Mouse (Mus musculus) heart, embryonic 12.5 days (tissue): ENCODE measurements around the gene Mef2c. TPM values are rescaled to one million over a fixed set of nuclear protein-coding genes. Genes with fewer than 3 reads are reported as not detected.
A peak's percentile ranks its signal among the peaks of the same experiment; 100 is the strongest.

Source experiments
- ATAC-seq: fragments of 200-750 bp; cut with Nextera tagmentation; 2 replicates; pipeline ENCODE4 v1.8.0; 2017; ENCODE audit warnings: moderate TSS enrichment, moderate library complexity; ENCODE audit not compliant: insufficient number of reproducible peaks, low FRiP score
- H3K27ac ChIP-seq: fragments of 300-500 bp; sonication (generic); 2 replicates; pipeline ENCODE4 v1.5.1; 2016; ENCODE audit warnings: mild to moderate bottlenecking, moderate library complexity; ENCODE audit not compliant: poor library complexity, severe bottlenecking
- H3K27me3 ChIP-seq: fragments of 300-500 bp; sonication (generic); replicated peaks from 2 replicates; pipeline ENCODE4 v1.6.1; 2016; ENCODE audit warnings: mild to moderate bottlenecking, moderate library complexity
- H3K36me3 ChIP-seq: fragments of 300-500 bp; sonication (generic); 2 replicates; pipeline ENCODE4 v1.6.1; 2016; ENCODE audit warnings: mild to moderate bottlenecking, moderate library complexity
- H3K4me1 ChIP-seq: fragments of 300-500 bp; sonication (generic); replicated peaks from 2 replicates; pipeline ENCODE4 v1.6.1; 2016; ENCODE audit warnings: mild to moderate bottlenecking
- H3K4me2 ChIP-seq: fragments of 300-500 bp; sonication (generic); 2 replicates; pipeline ENCODE4 v1.6.1; 2016; ENCODE audit warnings: mild to moderate bottlenecking, moderate library complexity
- H3K4me3 ChIP-seq: fragments of 300-500 bp; sonication (generic); 2 replicates; pipeline ENCODE4 v1.5.1; 2016; ENCODE audit warnings: mild to moderate bottlenecking
- H3K9ac ChIP-seq: fragments of 300-500 bp; sonication (generic); 2 replicates; pipeline ENCODE4 v1.6.1; 2016; ENCODE audit warnings: mild to moderate bottlenecking, moderate library complexity
- H3K9me3 ChIP-seq: fragments of 300-500 bp; sonication (generic); replicated peaks from 2 replicates; pipeline ENCODE4 v1.6.1; 2016; ENCODE audit warnings: mild to moderate bottlenecking, moderate library complexity
- WGBS: fragments of 180-500 bp; shearing (Covaris S2); methylation state at CpG from one replicate; pipeline ENCODE4 v1.1.7; 2016; 5-methylcytosine and 5-hydroxymethylcytosine counted together
- polyA plus RNA-seq: library from polyadenylated mRNA; unstranded; fragments of >200 nt; fragmentation: Nextera tagmentation; extraction: Ambion mirVana; gene quantifications from 2 replicates; pipeline ENCODE4 v1.2.1, GENCODE M21; 2016

Gene Mef2c
- polyA plus RNA-seq, 1 experiment from 2014 or later = 117 TPM

DNA sequence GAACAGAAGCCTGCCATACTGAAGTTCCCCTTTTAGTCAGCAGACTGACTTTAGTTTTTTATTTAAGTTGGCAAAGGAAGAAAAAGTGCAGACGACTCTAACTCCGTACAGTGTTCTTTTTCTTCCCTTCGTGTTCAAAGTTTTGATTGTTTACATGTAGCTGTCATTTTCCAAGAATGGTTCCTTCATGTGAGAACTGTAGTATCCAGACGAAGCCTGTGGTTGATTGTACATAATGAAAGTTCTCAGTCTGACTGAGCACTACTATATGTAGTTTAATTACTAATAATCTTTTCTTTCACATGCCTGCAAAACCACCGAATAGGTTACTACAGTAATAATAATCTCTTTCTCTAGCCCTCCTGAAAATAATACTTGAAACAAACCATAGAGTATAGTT lies 68.6 kb downstream of the Mef2c start:
- H3K4me1 ChIP-seq = peaks cover 31% of the 10 kb centered on the region
- 43% methylated on average over 5 of the region's 5 CpGs for WGBS

DNA sequence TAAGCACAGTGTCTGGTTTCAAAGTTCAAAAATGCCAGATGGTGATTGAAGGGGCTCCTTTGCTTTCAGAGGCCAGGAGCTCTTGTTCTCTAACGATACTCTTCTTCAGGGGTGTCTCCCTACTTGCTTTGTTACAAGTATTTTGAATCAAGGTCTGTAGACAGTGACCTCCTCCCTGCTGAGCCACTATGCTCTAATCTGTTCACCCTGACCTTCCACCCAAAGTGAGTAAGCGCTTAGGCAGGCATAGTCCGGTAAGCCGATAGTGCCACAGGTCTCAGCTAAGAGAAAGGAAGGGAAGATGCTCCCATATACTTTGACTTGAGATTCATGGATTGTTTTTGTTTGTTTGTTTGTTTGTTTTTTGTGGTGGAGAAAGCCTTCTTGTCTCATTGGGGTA lies 69.5 kb downstream of the Mef2c start:
- Histone ChIP-seq H3K9me3 (no peaks in the 10 kb centered on the region), H3K27ac (peak overlapping the region; percentile 68), H3K27me3 (no peaks in the 10 kb centered on the region), H3K9ac (no peak overlapping the region), H3K4me3 (no peak overlapping the region), H3K4me1 (peaks cover 27% of the 10 kb centered on the region), H3K4me2 (peak overlapping the region; percentile 16; the same call in 1 of the 2 replicates), H3K36me3 (peaks cover 8% of the 10 kb centered on the region; the same call in 1 of the 2 replicates)
- ATAC-seq = no peak; the same call in 1 of the 2 replicates
- WGBS = 21% methylated on average over 4 of the region's 4 CpGs

More for the DNA sequence above, 68.6 kb downstream of the Mef2c start:
- peak; percentile 18; the same call in 1 of the 2 replicates for ATAC-seq
- H3K36me3 ChIP-seq = peaks cover 8% of the 10 kb centered on the region; the same call in 1 of the 2 replicates
- H3K4me2 ChIP-seq = peak overlapping the region; percentile 41
- no peak overlapping the region for H3K4me3 ChIP-seq
- H3K9me3 ChIP-seq = no peaks in the 10 kb centered on the region
- H3K27ac ChIP-seq = peak overlapping the region; percentile 74
- 0 out of 2 replicates have a peak overlapping the region, but pooled peaks have one; percentile 4 for H3K9ac ChIP-seq
- no peaks in the 10 kb centered on the region for H3K27me3 ChIP-seq

DNA sequence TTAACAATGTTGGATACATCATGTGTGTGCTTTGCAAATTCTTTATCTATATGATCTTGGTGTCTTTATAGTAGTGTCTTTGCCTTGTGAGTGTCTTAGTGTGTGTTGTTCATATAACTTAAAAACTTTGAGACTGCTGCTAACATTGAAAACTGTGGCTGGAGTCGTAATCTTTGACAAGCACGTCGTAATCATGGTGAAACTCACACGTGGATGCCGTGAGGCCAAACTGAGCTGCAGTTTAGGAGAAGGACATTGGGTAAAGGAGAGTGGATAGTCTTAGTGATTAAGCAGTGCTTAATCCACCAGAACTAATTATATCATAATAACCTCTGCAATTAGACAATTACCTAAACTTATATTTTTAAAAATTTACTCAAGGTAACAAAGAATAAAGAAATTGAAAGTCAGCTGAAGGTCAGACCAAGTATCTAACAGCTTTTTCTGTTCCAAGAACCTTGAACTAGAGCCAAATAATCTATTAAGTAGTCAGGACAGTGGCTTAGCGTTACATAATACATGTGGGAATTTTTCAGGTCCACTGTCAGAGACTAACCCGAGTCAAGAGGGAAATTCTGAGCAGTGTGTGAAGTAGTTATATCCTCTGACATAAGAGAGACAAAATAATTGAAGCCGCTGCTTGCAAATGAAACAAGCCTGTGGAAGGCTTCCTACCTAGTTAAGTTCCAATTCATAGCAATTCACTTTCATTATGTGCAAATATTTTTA lies 70.2 kb downstream of the Mef2c start:
- H3K9me3 ChIP-seq = no peaks in the 10 kb centered on the region
- H3K4me2 ChIP-seq = no peak overlapping the region
- no peak overlapping the region for H3K9ac ChIP-seq
- no peak overlapping the region for H3K4me3 ChIP-seq
- 0 out of 2 replicates have a peak, but pooled peaks have one; percentile 27 for ATAC-seq
- peaks cover 8% of the 10 kb centered on the region; the same call in 1 of the 2 replicates for H3K36me3 ChIP-seq
- H3K4me1 ChIP-seq = peaks cover 20% of the 10 kb centered on the region
- no peaks in the 10 kb centered on the region for H3K27me3 ChIP-seq
- WGBS = 20% methylated on average over 8 of the region's 8 CpGs
- peak overlapping the region; percentile 68 for H3K27ac ChIP-seq

DNA sequence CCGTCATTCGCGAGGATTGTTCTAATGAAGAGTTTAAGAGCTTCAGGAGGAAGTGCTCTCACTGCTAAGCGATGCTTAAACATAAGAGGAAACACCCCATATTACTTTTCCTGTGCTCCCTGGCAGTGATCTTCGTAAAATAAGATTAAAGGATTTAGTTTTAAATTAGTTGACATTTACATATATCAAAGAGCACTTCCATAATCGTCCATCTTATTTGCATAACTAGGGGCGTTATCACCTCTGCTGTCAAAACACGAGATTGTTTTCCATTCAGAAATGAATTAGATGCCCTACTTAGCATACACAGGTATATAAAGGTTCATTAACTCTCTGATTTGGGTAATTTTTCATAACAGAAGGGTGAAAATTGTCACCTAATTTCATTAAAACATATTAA lies 71.0 kb downstream of the Mef2c start:
- 77% methylated on average over 8 of the region's 8 CpGs for WGBS
- no peak overlapping the region for H3K9ac ChIP-seq
- H3K27me3 ChIP-seq = no peaks in the 10 kb centered on the region
- no peak overlapping the region for H3K4me2 ChIP-seq
- no peak overlapping the region for H3K27ac ChIP-seq
- H3K4me1 ChIP-seq = peaks cover 23% of the 10 kb centered on the region
- H3K36me3 ChIP-seq = peaks cover 8% of the 10 kb centered on the region; the same call in 1 of the 2 replicates
- H3K9me3 ChIP-seq = no peaks in the 10 kb centered on the region
- H3K4me3 ChIP-seq = no peak overlapping the region
- ATAC-seq = no peak

DNA sequence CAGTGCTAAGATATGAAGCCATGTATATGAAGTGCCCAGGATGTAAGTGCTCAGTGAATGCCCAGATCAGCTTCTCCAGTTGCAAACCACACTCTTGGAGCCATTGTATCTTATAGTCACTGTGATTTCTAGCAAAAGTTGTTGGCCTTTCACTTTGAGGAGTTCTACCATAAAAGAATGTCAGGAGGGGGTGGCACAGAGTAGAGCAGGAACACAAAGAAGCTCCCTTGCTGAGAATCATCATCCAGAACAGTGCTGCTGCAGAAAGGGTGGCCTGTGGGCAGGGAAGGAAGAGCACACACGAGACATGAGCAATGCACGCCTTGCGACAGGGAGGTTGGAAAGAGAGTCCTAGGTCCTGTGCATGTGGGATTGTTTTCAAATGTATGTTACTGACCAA lies 75.6 kb downstream of the Mef2c start:
- H3K36me3 ChIP-seq = peaks cover 8% of the 10 kb centered on the region; the same call in 1 of the 2 replicates

DNA sequence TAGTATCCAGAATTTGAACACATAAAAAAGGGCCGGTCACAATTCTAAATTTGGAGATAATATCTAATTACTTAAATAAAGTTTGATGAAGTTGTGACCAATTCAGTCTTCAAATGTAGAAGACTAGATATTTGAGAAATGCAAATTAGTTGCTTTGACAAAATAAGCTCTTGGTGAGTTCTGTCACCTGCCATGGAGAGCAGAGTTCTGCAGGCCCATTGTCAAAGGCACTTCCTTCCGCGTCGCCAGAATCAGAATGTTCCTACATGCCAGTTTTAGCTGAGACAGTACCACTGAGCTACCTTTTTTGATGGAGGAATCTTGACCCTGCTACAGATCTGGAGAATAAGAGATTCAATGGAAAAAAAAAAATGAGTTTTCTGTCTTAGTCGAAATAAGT lies 77.0 kb downstream of the Mef2c start:
- 78% methylated on average over 5 of the region's 5 CpGs for WGBS

More for the DNA sequence above, 75.6 kb downstream of the Mef2c start:
- no peak for ATAC-seq
- no peak overlapping the region for H3K27ac ChIP-seq
- peaks cover 7% of the 10 kb centered on the region; the same call in 1 of the 2 replicates for H3K4me1 ChIP-seq
- no peaks in the 10 kb centered on the region for H3K9me3 ChIP-seq
- H3K4me2 ChIP-seq = no peak overlapping the region
- WGBS = 90% methylated on average over 3 of the region's 3 CpGs
- H3K9ac ChIP-seq = no peak overlapping the region
- no peaks in the 10 kb centered on the region for H3K27me3 ChIP-seq
- H3K4me3 ChIP-seq = no peak overlapping the region

DNA sequence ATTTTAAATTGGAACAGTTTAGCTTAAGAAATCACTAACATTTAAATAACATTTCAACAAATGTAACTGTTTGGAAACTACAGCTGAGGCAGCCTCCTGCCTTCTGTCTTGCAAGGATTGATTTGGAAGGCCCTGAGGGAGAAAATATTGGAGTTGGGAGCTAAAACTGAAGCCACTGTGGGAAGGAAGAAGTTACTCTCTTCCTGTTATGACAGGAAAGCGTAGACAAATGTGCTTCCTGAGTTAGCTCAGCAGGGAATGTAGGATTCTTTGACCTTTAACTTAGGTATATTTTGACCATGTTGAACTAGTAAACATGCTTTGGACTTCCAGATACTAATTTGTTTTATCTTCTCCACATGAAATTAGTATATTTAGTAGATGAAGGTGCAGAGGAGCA lies 78.7 kb downstream of the Mef2c start:
- H3K36me3 ChIP-seq = no peaks in the 10 kb centered on the region
- H3K4me3 ChIP-seq = no peak overlapping the region
- ATAC-seq = no peak
- H3K4me1 ChIP-seq = peaks cover 4% of the 10 kb centered on the region; the same call in 1 of the 2 replicates
- H3K27ac ChIP-seq = no peak overlapping the region
- H3K4me2 ChIP-seq = no peak overlapping the region
- H3K9ac ChIP-seq = no peak overlapping the region
- H3K9me3 ChIP-seq = no peaks in the 10 kb centered on the region
- 97% methylated on average over 1 of the region's 1 CpGs for WGBS
- H3K27me3 ChIP-seq = no peaks in the 10 kb centered on the region

More for the DNA sequence above, 77.0 kb downstream of the Mef2c start:
- Histone ChIP-seq H3K9me3 (no peaks in the 10 kb centered on the region), H3K4me3 (no peak overlapping the region), H3K4me2 (no peak overlapping the region), H3K9ac (no peak overlapping the region), H3K27ac (no peak overlapping the region), H3K4me1 (peaks cover 4% of the 10 kb centered on the region; the same call in 1 of the 2 replicates), H3K36me3 (peaks cover 4% of the 10 kb centered on the region; the same call in 1 of the 2 replicates), H3K27me3 (no peaks in the 10 kb centered on the region)
- no peak for ATAC-seq

DNA sequence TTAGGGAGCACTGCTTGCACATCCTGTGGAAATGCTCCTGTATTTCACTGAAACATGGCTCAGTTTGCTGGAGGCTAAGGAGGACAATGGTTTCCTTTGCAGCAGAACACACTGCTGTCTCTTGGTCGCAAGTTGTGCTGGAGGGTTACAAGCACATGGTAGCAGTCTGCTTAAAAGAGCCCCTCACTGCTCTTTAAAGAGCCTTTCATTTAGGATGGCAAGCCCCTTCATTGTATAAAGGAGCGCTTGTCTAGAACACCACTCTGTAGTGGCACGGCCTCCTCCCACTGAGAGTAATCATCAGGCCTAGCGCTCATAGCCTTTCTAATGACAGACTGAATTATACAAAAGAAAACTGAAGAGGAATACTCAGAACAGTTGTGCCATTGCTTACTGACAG lies 80.0 kb downstream of the Mef2c start:
- Histone ChIP-seq H3K4me3 (no peak overlapping the region), H3K27ac (no peak overlapping the region), H3K4me2 (no peak overlapping the region), H3K4me1 (peaks cover 4% of the 10 kb centered on the region; the same call in 1 of the 2 replicates), H3K36me3 (no peaks in the 10 kb centered on the region), H3K9me3 (no peaks in the 10 kb centered on the region), H3K9ac (no peak overlapping the region), H3K27me3 (no peaks in the 10 kb centered on the region)
- no peak for ATAC-seq
- 89% methylated on average over 4 of the region's 4 CpGs for WGBS

DNA sequence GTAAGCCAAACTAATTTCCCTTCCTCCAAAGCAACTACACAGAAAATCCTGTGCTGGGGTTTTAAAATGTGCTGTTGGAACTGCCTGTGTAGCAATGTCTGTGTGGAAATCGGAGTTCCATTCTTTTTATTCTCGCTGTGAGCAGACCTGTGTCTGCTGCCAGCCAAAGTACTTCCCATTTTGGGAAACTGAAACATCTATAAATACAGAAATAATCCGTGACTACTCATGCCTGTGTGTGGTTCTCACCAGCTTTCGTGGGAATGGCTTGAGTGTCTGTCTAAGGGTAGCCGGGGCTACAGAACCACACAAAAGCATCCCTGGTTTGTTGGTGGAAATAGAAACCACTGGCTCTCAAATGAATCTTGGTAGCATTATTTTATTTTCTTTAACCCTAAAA lies 81.5 kb downstream of the Mef2c start:
- Histone ChIP-seq H3K36me3 (no peaks in the 10 kb centered on the region), H3K4me1 (no peaks in the 10 kb centered on the region), H3K9me3 (no peaks in the 10 kb centered on the region), H3K4me3 (no peak overlapping the region), H3K4me2 (no peak overlapping the region), H3K27me3 (no peaks in the 10 kb centered on the region), H3K27ac (no peak overlapping the region), H3K9ac (no peak overlapping the region)
- no peak for ATAC-seq
- WGBS = 73% methylated on average over 5 of the region's 5 CpGs

DNA sequence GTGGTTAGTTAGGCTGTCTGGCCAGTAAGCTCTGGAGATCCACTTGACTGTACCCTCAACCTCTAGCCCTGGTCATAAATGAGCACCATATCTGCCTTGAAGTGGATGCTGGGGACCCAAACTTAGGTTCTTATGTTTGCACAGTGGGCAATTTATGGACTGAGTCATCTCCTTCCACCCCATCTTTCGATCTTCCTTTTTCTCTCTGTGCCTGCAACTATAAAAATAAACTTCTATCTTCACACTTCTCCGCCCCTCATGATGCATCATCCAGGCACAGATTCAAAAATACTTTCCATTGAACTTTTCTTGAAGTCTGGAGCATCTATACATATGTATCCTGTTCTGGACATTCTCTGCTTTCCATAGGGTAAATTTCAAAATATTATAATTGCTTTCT lies 84.4 kb downstream of the Mef2c start:
- Histone ChIP-seq H3K27ac (no peak overlapping the region), H3K9me3 (no peaks in the 10 kb centered on the region), H3K27me3 (no peaks in the 10 kb centered on the region), H3K4me3 (no peak overlapping the region), H3K9ac (no peak overlapping the region), H3K4me1 (peaks cover 9% of the 10 kb centered on the region), H3K4me2 (no peak overlapping the region), H3K36me3 (peaks cover 6% of the 10 kb centered on the region)
- 72% methylated on average over 2 of the region's 2 CpGs for WGBS
- no peak for ATAC-seq

DNA sequence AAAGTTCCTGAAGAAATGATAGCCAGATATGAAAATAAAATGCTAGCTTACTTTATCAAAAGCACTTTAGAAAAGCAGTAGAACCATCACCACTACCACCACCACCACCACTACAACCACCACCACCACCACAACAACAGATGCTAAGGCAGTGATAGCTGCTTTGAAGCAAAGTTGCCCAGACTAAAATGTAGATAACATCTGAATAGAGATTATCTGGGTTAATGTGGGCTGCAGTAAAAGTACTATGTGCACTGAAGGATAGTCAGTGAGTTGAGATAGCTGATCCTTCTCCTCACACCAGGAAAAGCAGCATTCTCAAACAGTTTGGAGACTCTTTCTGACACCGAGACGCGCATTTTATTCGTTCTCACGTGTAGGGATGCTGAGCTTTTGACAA lies 87.1 kb downstream of the Mef2c start:
- Histone ChIP-seq H3K4me2 (no peak overlapping the region), H3K4me3 (no peak overlapping the region), H3K9ac (no peak overlapping the region), H3K36me3 (peaks cover 7% of the 10 kb centered on the region), H3K4me1 (peaks cover 14% of the 10 kb centered on the region), H3K9me3 (no peaks in the 10 kb centered on the region), H3K27ac (no peak overlapping the region), H3K27me3 (no peaks in the 10 kb centered on the region)
- WGBS = 83% methylated on average over 5 of the region's 5 CpGs
- ATAC-seq = no peak
